ENCODE assay signal across 16 mouse cellular contexts in genomic region chr6:115291823-115292222, GRCm38 (mm10). TPM values are rescaled to one million over a fixed set of nuclear protein-coding genes. Genes with fewer than 3 reads are reported as not detected.
"Had no signal": no experiment of that assay in that cellular context is flagged by ENCODE, and none has a peak within 500 bp of the region (broad histone marks: within the 10 kb centered on the region; RNA-seq: fewer than 3 reads in every experiment).

No protein-coding gene starts in this region.

- H3K27ac ChIP-seq: intestine, embryonic 15.5 days; kidney, embryonic 15.5 days; limb, embryonic 15.5 days; liver, embryonic 12.5 days; midbrain, embryonic 10.5 days; midbrain, embryonic 15.5 days; neural tube, embryonic 12.5 days had no signal

- H3K36me3 ChIP-seq: intestine, embryonic 15.5 days; kidney, embryonic 15.5 days; limb, embryonic 15.5 days; liver, embryonic 12.5 days; midbrain, embryonic 10.5 days; midbrain, embryonic 15.5 days; neural tube, embryonic 12.5 days had no signal

- H3K4me2 ChIP-seq: intestine, embryonic 15.5 days; kidney, embryonic 15.5 days; limb, embryonic 15.5 days; liver, embryonic 12.5 days; lung, embryonic 14.5 days; midbrain, embryonic 15.5 days; neural tube, embryonic 12.5 days had no signal

- H3K4me3 ChIP-seq: intestine, embryonic 15.5 days; kidney, embryonic 15.5 days; limb, embryonic 15.5 days; liver, embryonic 12.5 days; midbrain, embryonic 10.5 days; midbrain, embryonic 15.5 days; neural tube, embryonic 12.5 days had no signal

- H3K27me3 ChIP-seq: intestine, embryonic 15.5 days; kidney, embryonic 15.5 days; limb, embryonic 15.5 days; liver, embryonic 12.5 days; midbrain, embryonic 15.5 days; neural tube, embryonic 12.5 days had no signal

- ATAC-seq: intestine, embryonic 15.5 days; liver, embryonic 12.5 days; midbrain, embryonic 15.5 days had no signal

- H3K9me3 ChIP-seq: intestine, embryonic 15.5 days; kidney, embryonic 15.5 days; limb, embryonic 15.5 days; liver, embryonic 12.5 days; midbrain, embryonic 10.5 days; midbrain, embryonic 15.5 days; neural tube, embryonic 12.5 days had no signal

- DNase-seq: kidney, adult 2 months; kidney, postnatal 14 days; layer of hippocampus, postnatal 36 days; lung, embryonic 14.5 days; lung, postnatal 10 days; lung, postnatal 4 days; retina, postnatal 1 day; thymus, postnatal 4 days had no signal

- H3K9ac ChIP-seq: intestine, embryonic 15.5 days; kidney, embryonic 15.5 days; limb, embryonic 15.5 days; liver, embryonic 12.5 days; lung, embryonic 14.5 days; midbrain, embryonic 15.5 days; neural tube, embryonic 12.5 days had no signal

- H3K4me1 ChIP-seq: intestine, embryonic 15.5 days; limb, embryonic 15.5 days; liver, embryonic 12.5 days; midbrain, embryonic 10.5 days; midbrain, embryonic 15.5 days; neural tube, embryonic 12.5 days had no signal

RNA-seq across cellular contexts. Expression of gene Timp4, which starts 39.8 kb away (rescaled TPM):
- polyA plus RNA-seq: liver, embryonic 12.5 days; liver, embryonic 16.5 days had no signal
